Mouse (Mus musculus) cerebellum, adult 2 months (tissue): ENCODE measurements at regions not wholly inside any gene's neighbourhood (a gene's known extent, or its start where the extent isn't known, plus 50 kb on each side); places are given as distances from the start of the nearest gene placed in this dataset.
A peak's percentile ranks its signal among the peaks of the same experiment; 100 is the strongest.

Experiments used
- DNase-seq, 2 experiments: peaks; one replicate each; pipeline ENCODE4 v3.0.0; 2021
- H3K27ac ChIP-seq: fragments of 200-500 bp; 2 replicates; pipeline ENCODE4 v1.5.1; 2012; ENCODE audit warnings: low read length, control low read depth, inconsistent platforms; ENCODE audit not compliant: insufficient read depth
- H3K27me3 ChIP-seq: fragments of 200-500 bp; 2 replicates; pipeline ENCODE4 v1.6.1; 2012; ENCODE audit warnings: inconsistent platforms, mild to moderate bottlenecking, low read length, moderate library complexity; ENCODE audit not compliant: control insufficient read depth, insufficient read depth
- H3K4me1 ChIP-seq: fragments of 200-500 bp; 2 replicates; pipeline ENCODE4 v1.6.1; 2011; ENCODE audit warnings: low read length; ENCODE audit not compliant: control insufficient read depth, insufficient read depth
- H3K4me3 ChIP-seq: fragments of 200-500 bp; replicated peaks from 2 replicates; pipeline ENCODE3; 2011; ENCODE audit warnings: mild to moderate bottlenecking, low read depth, low read length, control low read depth; ENCODE audit not compliant: insufficient read depth
- CTCF ChIP-seq: fragments of 200-500 bp; IDR thresholded peaks from 2 replicates; pipeline ENCODE4 v1.5.1; 2011; ENCODE audit warnings: low read depth, mild to moderate bottlenecking, control low read depth, low read length, moderate library complexity, borderline replicate concordance; ENCODE audit not compliant: insufficient read depth
- POLR2A ChIP-seq: fragments of 200-500 bp; IDR thresholded peaks from 2 replicates; pipeline ENCODE4 v1.6.1; 2011; ENCODE audit warnings: low read length, control low read depth, borderline replicate concordance; ENCODE audit not compliant: insufficient read depth
- WGBS: fragments of 180-500 bp; shearing (Covaris S2); methylation state at CpG from one replicate; pipeline ENCODE4 v1.1.7; 2018; 5-methylcytosine and 5-hydroxymethylcytosine counted together

- Histone ChIP-seq H3K4me3 (no peak overlapping the region), H3K27me3 (no peaks in the 10 kb centered on the region), H3K27ac (no peak overlapping the region), H3K4me1 (no peaks in the 10 kb centered on the region)
- DNase-seq = no peak
- 40% methylated on average over 6 of the region's 6 CpGs for WGBS
- TF ChIP-seq POLR2A (no peak), CTCF (no peak)
Measured at GRCm38 (mm10) chr1:62901375-62901774, 198.3 kb downstream of the Nrp2 start.

GRCm38 (mm10) chr1:62901871-62902270, 198.8 kb downstream of the Nrp2 start:
- H3K27ac ChIP-seq = no peak overlapping the region
- TF ChIP-seq CTCF = no peak
- no peak for TF ChIP-seq POLR2A
- no peaks in the 10 kb centered on the region for H3K27me3 ChIP-seq
- WGBS = 18% methylated on average over 5 of the region's 5 CpGs
- DNase-seq = peak in 1 of 2 experiments; percentile 26
- no peak overlapping the region for H3K4me3 ChIP-seq
- H3K4me1 ChIP-seq = no peaks in the 10 kb centered on the region

- H3K27me3 ChIP-seq = no peaks in the 10 kb centered on the region
- TF ChIP-seq POLR2A = no peak
- no peak for TF ChIP-seq CTCF
- H3K4me1 ChIP-seq = 0 out of 2 replicates have a peak, but pooled peaks cover under 1% of the 10 kb centered on the region
- no peak overlapping the region for H3K4me3 ChIP-seq
- 64% methylated on average over 6 of the region's 6 CpGs for WGBS
- H3K27ac ChIP-seq = no peak overlapping the region
- no peak for DNase-seq
Measured at GRCm38 (mm10) chr1:62902931-62903453, 199.9 kb downstream of the Nrp2 start.

GRCm38 (mm10) chr1:62905739-62906138, 202.7 kb downstream of the Nrp2 start:
- no peak overlapping the region for H3K4me3 ChIP-seq
- 50% methylated on average over 9 of the region's 9 CpGs for WGBS
- no peak for DNase-seq
- peaks cover 11% of the 10 kb centered on the region; the same call in 1 of the 2 replicates for H3K4me1 ChIP-seq
- TF ChIP-seq CTCF (no peak), POLR2A (no peak)
- H3K27me3 ChIP-seq = no peaks in the 10 kb centered on the region
- no peak overlapping the region for H3K27ac ChIP-seq

- 97% methylated on average over 10 of the region's 10 CpGs for WGBS
Measured at GRCm38 (mm10) chr1:62907243-62907642, 204.2 kb downstream of the Nrp2 start.

More at GRCm38 (mm10) chr1:62907243-62907642, 204.2 kb downstream of the Nrp2 start:
- Histone ChIP-seq H3K4me1 (peaks cover 11% of the 10 kb centered on the region; the same call in 1 of the 2 replicates), H3K27me3 (no peaks in the 10 kb centered on the region), H3K27ac (no peak overlapping the region), H3K4me3 (no peak overlapping the region)
- DNase-seq = no peak
- TF ChIP-seq CTCF = no peak
- no peak for TF ChIP-seq POLR2A
